Comparison of ENCODE assay signal across 24 mouse cellular contexts in genomic region chr3:66653961-66654360, GRCm38 (mm10).
DNase-seq lines count a peak whose midpoint lies in the region; ATAC-seq lines count a peak whose summit lies in the region.
"Had no signal": no experiment of that assay in that cellular context is flagged by ENCODE, and none has a peak within 500 bp of the region (broad histone marks: within the 10 kb centered on the region; RNA-seq: fewer than 3 reads in every experiment).

No protein-coding gene starts in this region.

- peaks cover 7% of the 10 kb centered on the region for H3K4me1 ChIP-seq in embryonic facial prominence, embryonic 14.5 days (ENCODE audit: control insufficient read depth, insufficient read depth, low read length)
- peaks cover 9% of the 10 kb centered on the region for H3K4me1 ChIP-seq in embryonic facial prominence, embryonic 10.5 days
- H3K4me1 ChIP-seq: embryonic facial prominence, embryonic 12.5 days; forebrain, embryonic 12.5 days had no signal

- H3K27ac ChIP-seq in embryonic facial prominence, embryonic 14.5 days (replicated peaks; ENCODE audit: low read depth, low read length): no peak overlapping the region
- H3K27ac ChIP-seq in embryonic facial prominence, embryonic 10.5 days (replicated peaks): no peak overlapping the region
- H3K27ac ChIP-seq: embryonic facial prominence, embryonic 12.5 days; embryonic facial prominence, embryonic 15.5 days; forebrain, embryonic 10.5 days; forebrain, embryonic 12.5 days had no signal

- H3K4me2 ChIP-seq in embryonic facial prominence, embryonic 14.5 days (ENCODE audit: low read depth, low read length): no peak overlapping the region
- H3K4me2 ChIP-seq: embryonic facial prominence, embryonic 12.5 days; embryonic facial prominence, embryonic 15.5 days; forebrain, embryonic 12.5 days had no signal

- ATAC-seq in embryonic facial prominence, embryonic 14.5 days (ENCODE audit: low read depth): no peak
- ATAC-seq: activated CD4-positive, CD25-positive, alpha-beta regulatory T cell, adult 4 months; forebrain, embryonic 14.5 days; forebrain, embryonic 16.5 days had no signal

- H3K4me3 ChIP-seq in embryonic facial prominence, embryonic 14.5 days (ENCODE audit: low read depth, low read length): no peak overlapping the region
- H3K4me3 ChIP-seq in embryonic facial prominence, embryonic 10.5 days: no peak overlapping the region
- H3K4me3 ChIP-seq: embryonic facial prominence, embryonic 12.5 days; embryonic facial prominence, embryonic 15.5 days; erythroblast, embryonic 14.5 days; forebrain, embryonic 10.5 days; forebrain, embryonic 12.5 days had no signal

- peak; percentile 16 for DNase-seq in embryonic facial prominence, embryonic 14.5 days (ENCODE audit: low spot score)
- DNase-seq in embryonic facial prominence, embryonic 10.5 days (ENCODE audit: low spot score): no peak
- DNase-seq in 3T3-L1 (ENCODE audit: low read depth, low spot score): peak; percentile 78
- peak; percentile 57 for DNase-seq in NIH3T3 (ENCODE audit: low read depth)
- DNase-seq in brain, adult 2 months (ENCODE audit: low read depth, low spot score): peak; percentile 10
- no peak for DNase-seq in gastrocnemius, postnatal 4 days (ENCODE audit: low spot score in 2 of 2)
- no peak for DNase-seq in layer of hippocampus, postnatal 10 days (ENCODE audit: low spot score in 2 of 2)
- DNase-seq: adrenal gland, adult 8-10 months; adrenal gland, postnatal 14 days; adrenal gland, postnatal 36 days; cerebellum, adult 11 months; cerebellum, adult 18-20 months; cerebellum, adult 8-10 months; cerebellum, adult 9-11 months; cerebellum, postnatal 25 days; embryo, embryonic 11 days had no signal

- H3K9me3 ChIP-seq in embryonic facial prominence, embryonic 14.5 days (ENCODE audit: control insufficient read depth, low read length): no peaks in the 10 kb centered on the region
- H3K9me3 ChIP-seq in embryonic facial prominence, embryonic 10.5 days: no peaks in the 10 kb centered on the region
- H3K9me3 ChIP-seq: embryonic facial prominence, embryonic 12.5 days; embryonic facial prominence, embryonic 15.5 days; forebrain, embryonic 10.5 days; forebrain, embryonic 12.5 days had no signal

- no peaks in the 10 kb centered on the region for H3K27me3 ChIP-seq in embryonic facial prominence, embryonic 14.5 days (replicated peaks; ENCODE audit: control insufficient read depth, insufficient read depth, low read length)
- no peaks in the 10 kb centered on the region for H3K27me3 ChIP-seq in embryonic facial prominence, embryonic 10.5 days (replicated peaks; ENCODE audit: low read depth, poor library complexity, severe bottlenecking)
- H3K27me3 ChIP-seq: embryonic facial prominence, embryonic 12.5 days; embryonic facial prominence, embryonic 15.5 days; forebrain, embryonic 12.5 days had no signal

- WGBS in embryonic facial prominence, embryonic 14.5 days: 62% methylated on average over 2 of the region's 2 CpGs
- 85% methylated on average over 2 of the region's 2 CpGs for WGBS in embryonic facial prominence, embryonic 10.5 days

- H3K36me3 ChIP-seq in embryonic facial prominence, embryonic 14.5 days (ENCODE audit: control insufficient read depth, insufficient read depth, low read length): no peaks in the 10 kb centered on the region
- H3K36me3 ChIP-seq in embryonic facial prominence, embryonic 10.5 days (replicated peaks): no peaks in the 10 kb centered on the region
- H3K36me3 ChIP-seq: embryonic facial prominence, embryonic 12.5 days; embryonic facial prominence, embryonic 15.5 days; forebrain, embryonic 10.5 days; forebrain, embryonic 12.5 days had no signal

- no peak overlapping the region for H3K9ac ChIP-seq in embryonic facial prominence, embryonic 14.5 days (ENCODE audit: low read depth, low read length)
- H3K9ac ChIP-seq: embryonic facial prominence, embryonic 12.5 days; embryonic facial prominence, embryonic 15.5 days; forebrain, embryonic 12.5 days had no signal

Comparison
In these comparisons a context has a peak if more than half of its experiments do, and no peak if none do; other contexts are left out.
1. DNase-seq: peak in embryonic facial prominence, embryonic 14.5 days (single experiment), 3T3-L1 (single experiment), NIH3T3 (single experiment) and brain, adult 2 months (single experiment); none in embryonic facial prominence, embryonic 10.5 days (single experiment), gastrocnemius, postnatal 4 days (0 of 2) and layer of hippocampus, postnatal 10 days (0 of 2).